Mouse (Mus musculus) midbrain, postnatal 0 days (tissue): ENCODE data around the gene Osbpl2. TPM values are rescaled to one million over a fixed set of nuclear protein-coding genes. Genes with fewer than 3 reads are reported as not detected.
"Not testable (repeated sequence)": the region's sequence is repeated elsewhere in the genome, so short reads cannot be mapped to it uniquely, and the experiment has no call there.

Experiments used
- ATAC-seq: fragments of 200-750 bp; cut with Nextera tagmentation; 2 replicates; pipeline ENCODE4 v1.8.0; 2017; ENCODE audit warnings: moderate number of reproducible peaks, mild to moderate bottlenecking, moderate TSS enrichment, moderate library complexity; ENCODE audit not compliant: low FRiP score
- DNase-seq: peaks from one replicate; pipeline ENCODE4 v3.0.0-alpha.2; 2015; ENCODE audit warnings: low spot score
- H3K27ac ChIP-seq: fragments of 300-500 bp; sonication (generic); 2 replicates; pipeline ENCODE4 v1.5.1; 2014; ENCODE audit warnings: low read depth, mild to moderate bottlenecking, low read length, mixed read lengths
- H3K27me3 ChIP-seq: fragments of 300-500 bp; sonication (generic); 2 replicates; pipeline ENCODE4 v1.6.1; 2014; ENCODE audit warnings: low read length, control low read depth, mixed read lengths; ENCODE audit not compliant: insufficient read depth
- H3K36me3 ChIP-seq: fragments of 300-500 bp; sonication (generic); 2 replicates; pipeline ENCODE4 v1.6.1; 2014; ENCODE audit warnings: low read length, control low read depth, mixed read lengths; ENCODE audit not compliant: insufficient read depth
- H3K4me1 ChIP-seq: fragments of 300-500 bp; sonication (generic); 2 replicates; pipeline ENCODE4 v1.6.1; 2014; ENCODE audit warnings: mild to moderate bottlenecking, control low read depth, antibody characterized with exemption, low read length, mixed read lengths; ENCODE audit not compliant: insufficient read depth
- H3K4me2 ChIP-seq: fragments of 300-500 bp; sonication (generic); 2 replicates; pipeline ENCODE4 v1.6.1; 2014; ENCODE audit warnings: low read depth, mild to moderate bottlenecking, low read length, mixed read lengths; ENCODE audit not compliant: poor library complexity, severe bottlenecking
- H3K4me3 ChIP-seq: fragments of 300-500 bp; sonication (generic); 2 replicates; pipeline ENCODE4 v1.5.1; 2014; ENCODE audit warnings: low read depth, mild to moderate bottlenecking, low read length, moderate library complexity
- H3K9ac ChIP-seq: fragments of 300-500 bp; sonication (generic); replicated peaks from 2 replicates; pipeline ENCODE4 v1.6.1; 2014; ENCODE audit warnings: mild to moderate bottlenecking, low read length, moderate library complexity, mixed read lengths; ENCODE audit not compliant: poor library complexity, severe bottlenecking
- H3K9me3 ChIP-seq: fragments of 300-500 bp; sonication (generic); 2 replicates; pipeline ENCODE4 v1.6.1; 2016; ENCODE audit warnings: low read length, control low read depth
- CTCF ChIP-seq: IDR thresholded peaks from 2 replicates; pipeline ENCODE4 v1.5.1; 2016; ENCODE audit warnings: antibody characterized with exemption, mild to moderate bottlenecking
- WGBS: fragments of 180-500 bp; shearing (Covaris S2); extraction: QIAGEN DNeasy Blood & Tissue Kit; methylation state at CpG from one replicate; pipeline ENCODE4 v1.1.7; 2014; 5-methylcytosine and 5-hydroxymethylcytosine counted together
- polyA plus RNA-seq: library from polyadenylated mRNA; unstranded; fragments of >200 nt; fragmentation: Nextera tagmentation; extraction: Ambion mirVana; gene quantifications from 2 replicates; pipeline ENCODE4 v1.2.1, GENCODE M21; 2015
- total RNA-seq: library from RNA; depleted of rRNA; stranded (reverse); fragments of >200 nt; gene quantifications from 2 replicates; pipeline ENCODE4 v1.2.3, GENCODE M21; 2014

Osbpl2 gene
- total and polyA plus RNA-seq, 2 experiments from 2014 or later = 52.6 to 64.9 TPM

DNA sequence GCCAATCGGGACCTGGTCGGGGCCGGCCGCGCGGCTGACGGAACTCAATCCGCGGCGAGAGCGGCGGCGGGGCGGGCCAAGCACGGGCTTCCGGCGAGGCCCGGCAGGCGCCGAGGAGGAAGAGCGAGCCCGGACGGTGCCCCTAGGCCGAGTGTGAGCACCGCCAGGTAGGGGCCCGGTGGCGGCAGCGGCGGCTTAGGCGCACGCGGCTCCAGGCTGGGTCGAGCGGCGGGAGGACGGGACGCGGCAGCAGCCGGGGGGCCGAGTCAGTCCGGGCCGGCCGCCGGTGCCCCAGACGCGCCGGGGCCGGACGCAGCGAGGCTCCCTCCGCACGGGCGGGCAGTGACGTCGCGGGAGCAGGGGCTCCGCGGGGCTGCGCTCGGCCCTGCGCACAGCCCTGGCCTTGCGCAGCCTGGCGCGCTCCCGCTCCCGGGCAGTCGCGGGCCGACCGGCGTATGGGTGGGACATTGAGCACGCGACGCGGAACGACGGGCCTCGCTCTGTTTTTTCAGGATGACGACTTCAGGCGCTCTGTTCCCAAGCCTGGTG, 52.5 kb downstream of the Osbpl2 start:
- 1% methylated on average over 63 of the region's 80 CpGs for WGBS
- peak overlapping the region; percentile 95 for H3K4me2 ChIP-seq
- peak overlapping the region; percentile 98 for H3K27ac ChIP-seq
- TF ChIP-seq CTCF = no peak
- no peaks in the 10 kb centered on the region for H3K9me3 ChIP-seq
- H3K4me1 ChIP-seq = peaks cover 7% of the 10 kb centered on the region; the same call in 1 of the 2 replicates
- ATAC-seq (peak; percentile 75), DNase-seq (peak; percentile 64)
- peaks cover 26% of the 10 kb centered on the region for H3K36me3 ChIP-seq
- H3K27me3 ChIP-seq = no peaks in the 10 kb centered on the region
- H3K9ac ChIP-seq = peak overlapping the region; percentile 95
- H3K4me3 ChIP-seq = peak overlapping the region; percentile 97

DNA sequence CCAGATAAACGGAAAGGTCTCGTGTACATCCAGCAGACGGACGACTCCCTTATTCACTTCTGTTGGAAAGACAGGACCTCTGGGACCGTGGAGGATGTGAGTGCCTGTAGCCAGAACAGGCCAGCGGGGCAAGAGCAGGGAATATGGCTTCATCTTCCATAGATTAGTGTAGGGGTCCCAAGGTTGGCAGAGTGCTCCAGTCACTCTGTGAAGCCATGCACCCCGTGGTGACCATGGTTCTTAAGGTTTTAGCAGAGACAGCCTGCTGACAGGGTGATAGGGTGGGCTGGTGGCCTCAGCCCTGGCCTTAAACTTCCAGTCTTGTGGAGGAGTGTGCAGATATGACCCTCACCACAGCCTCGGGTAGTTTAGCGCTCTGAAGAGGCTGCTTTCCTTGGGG, 53.0 kb downstream of the Osbpl2 start:
- Histone ChIP-seq H3K4me1 (peaks cover 7% of the 10 kb centered on the region; the same call in 1 of the 2 replicates), H3K36me3 (peaks cover 32% of the 10 kb centered on the region), H3K9me3 (no peaks in the 10 kb centered on the region), H3K9ac (peak overlapping the region; percentile 95), H3K27ac (peak overlapping the region; percentile 98), H3K4me3 (peak overlapping the region; percentile 97), H3K4me2 (peak overlapping the region; percentile 95), H3K27me3 (no peaks in the 10 kb centered on the region)
- no peak for TF ChIP-seq CTCF
- ATAC-seq = no peak
- 10% methylated on average over 8 of the region's 9 CpGs for WGBS
- no peak for DNase-seq

DNA sequence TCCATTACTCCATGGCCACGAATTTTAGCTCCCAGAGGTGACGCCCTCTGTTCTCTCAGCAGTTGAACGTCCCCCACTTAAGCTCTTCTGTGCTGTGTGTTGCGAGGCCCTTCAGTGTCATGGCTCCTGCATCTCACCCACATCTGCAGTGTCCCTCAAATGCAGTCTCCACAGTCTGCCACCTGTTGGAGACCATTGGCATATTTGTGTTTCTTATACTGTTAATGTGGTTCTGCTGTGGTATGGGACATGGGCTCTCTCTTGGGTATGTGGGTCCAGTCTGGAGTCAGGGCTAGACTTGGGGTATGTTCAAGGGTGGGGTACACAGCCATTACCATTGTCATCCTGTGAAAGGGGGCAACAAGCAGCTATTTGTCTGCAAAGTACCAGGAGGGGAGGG, 54.1 kb downstream of the Osbpl2 start:
- Histone ChIP-seq H3K36me3 (peaks cover 42% of the 10 kb centered on the region), H3K9ac (peak overlapping the region; percentile 26; the same call in 1 of the 2 replicates)

DNA sequence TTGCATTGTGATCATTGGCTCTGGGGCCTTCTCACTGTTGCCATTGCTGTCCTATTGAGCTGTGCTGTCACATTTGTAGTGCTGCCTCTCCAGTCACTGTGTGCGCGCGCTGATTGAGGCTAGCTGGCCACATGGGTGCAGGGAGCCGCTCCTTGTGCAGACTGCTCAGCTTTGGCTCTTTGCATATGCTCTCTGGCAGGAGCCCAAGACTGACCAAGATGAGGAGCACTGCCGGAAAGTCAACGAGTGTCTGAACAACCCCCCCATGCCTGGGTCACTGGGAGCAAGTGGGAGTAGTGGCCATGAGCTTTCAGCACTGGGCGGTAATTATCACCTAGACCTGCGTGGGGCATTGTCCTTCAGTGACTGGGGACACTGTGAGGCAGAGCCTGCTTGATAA, 54.6 kb downstream of the Osbpl2 start:
- H3K4me3 ChIP-seq, ATAC-seq, DNase-seq, H3K4me1 ChIP-seq, H3K27ac ChIP-seq, H3K4me2 ChIP-seq, H3K27me3 ChIP-seq, H3K9me3 ChIP-seq: not testable (repeated sequence)
- H3K36me3 ChIP-seq = peaks cover 47% of the 10 kb centered on the region
- WGBS = 92% methylated on average over 8 of the region's 8 CpGs
- H3K9ac ChIP-seq = 0 out of 2 replicates have a peak overlapping the region, but pooled peaks have one; percentile 26

More for the DNA sequence above, 54.1 kb downstream of the Osbpl2 start:
- ATAC-seq (no peak), DNase-seq (no peak)
- H3K4me3 ChIP-seq = peak overlapping the region; percentile 97; the same call in 1 of the 2 replicates
- H3K4me1 ChIP-seq = peaks cover 7% of the 10 kb centered on the region; the same call in 1 of the 2 replicates
- no peak overlapping the region for H3K27ac ChIP-seq
- no peaks in the 10 kb centered on the region for H3K9me3 ChIP-seq
- peak; percentile 59 for TF ChIP-seq CTCF
- H3K4me2 ChIP-seq = peak overlapping the region; percentile 95
- 83% methylated on average over 4 of the region's 4 CpGs for WGBS
- no peaks in the 10 kb centered on the region for H3K27me3 ChIP-seq

DNA sequence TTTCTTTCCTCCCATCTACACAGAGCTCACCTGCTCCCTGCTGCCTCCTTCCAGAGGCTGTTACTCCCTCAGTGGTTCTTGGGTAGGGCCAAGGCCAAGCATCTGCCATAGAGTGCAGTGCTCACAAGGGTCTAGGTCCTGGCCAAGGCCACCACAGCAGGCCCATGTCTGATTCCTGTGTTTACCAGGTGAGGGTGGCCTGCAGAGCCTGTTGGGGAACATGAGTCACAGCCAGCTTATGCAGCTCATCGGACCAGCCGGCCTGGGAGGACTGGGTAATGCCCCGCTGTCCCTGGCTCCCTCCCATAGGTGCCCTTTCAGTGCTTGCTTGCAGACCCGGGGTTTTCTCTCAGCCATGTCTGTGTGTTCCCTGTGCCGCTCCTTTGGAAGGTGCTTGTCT, 55.0 kb downstream of the Osbpl2 start:
- H3K4me3 ChIP-seq = no peak overlapping the region
- no peaks in the 10 kb centered on the region for H3K27me3 ChIP-seq
- H3K36me3 ChIP-seq = peaks cover 47% of the 10 kb centered on the region
- no peaks in the 10 kb centered on the region for H3K9me3 ChIP-seq
- no peak overlapping the region for H3K9ac ChIP-seq
- no peak overlapping the region for H3K27ac ChIP-seq
- no peak for ATAC-seq
- DNase-seq = no peak
- no peak for TF ChIP-seq CTCF
- peaks cover 7% of the 10 kb centered on the region; the same call in 1 of the 2 replicates for H3K4me1 ChIP-seq
- no peak overlapping the region for H3K4me2 ChIP-seq
- 96% methylated on average over 5 of the region's 5 CpGs for WGBS

DNA sequence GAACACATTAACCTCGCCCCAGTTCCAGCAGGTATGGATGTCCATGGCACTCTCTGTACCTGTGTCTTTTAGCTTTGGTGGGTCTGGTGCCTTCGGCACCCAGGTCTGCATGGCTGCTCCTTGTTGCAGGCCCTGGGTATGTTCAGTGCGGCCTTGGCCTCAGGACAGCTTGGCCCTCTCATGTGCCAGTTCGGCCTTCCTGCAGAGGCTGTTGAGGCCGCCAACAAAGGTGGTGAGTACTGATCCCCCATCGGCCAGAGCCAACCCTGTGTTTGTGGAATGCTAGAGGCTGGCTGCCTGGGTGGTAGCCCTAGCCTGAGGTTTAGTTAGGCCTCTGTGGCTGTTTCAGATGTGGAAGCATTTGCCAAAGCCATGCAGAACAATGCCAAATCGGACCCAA, 56.6 kb downstream of the Osbpl2 start:
- ATAC-seq = no peak

More for the DNA sequence above, 56.6 kb downstream of the Osbpl2 start:
- no peak overlapping the region for H3K4me2 ChIP-seq
- TF ChIP-seq CTCF = no peak
- H3K9me3 ChIP-seq = no peaks in the 10 kb centered on the region
- H3K9ac ChIP-seq = no peak overlapping the region
- H3K27ac ChIP-seq = no peak overlapping the region
- no peaks in the 10 kb centered on the region for H3K27me3 ChIP-seq
- no peak overlapping the region for H3K4me3 ChIP-seq
- DNase-seq = no peak
- H3K4me1 ChIP-seq = peaks cover 7% of the 10 kb centered on the region; the same call in 1 of the 2 replicates
- 96% methylated on average over 7 of the region's 7 CpGs for WGBS
- peaks cover 47% of the 10 kb centered on the region for H3K36me3 ChIP-seq
